Mouse (Mus musculus) layer of hippocampus, adult 6 months (tissue): ENCODE measurements around the gene Olfr61. TPM values are rescaled to one million over a fixed set of nuclear protein-coding genes. Genes with fewer than 3 reads are reported as not detected.

ENCODE experiments used
- long read RNA-seq, 2 experiments: library from polyadenylated mRNA; unstranded; transcript quantifications; one replicate each; pipeline ENCODE4 v2.0.0; 2019 to 2020
- polyA plus RNA-seq: library from polyadenylated mRNA; unstranded; fragments of <200 nt; fragmentation: Nextera tagmentation; gene quantifications from 2 replicates; pipeline ENCODE4 v1.2.3, GENCODE M21; 2021

The Olfr61 gene
- not detected in 2 replicates for polyA plus RNA-seq
- long read RNA-seq, experiment 1, result 0 reads
- long read RNA-seq, experiment 2, result 0 reads

DNA sequence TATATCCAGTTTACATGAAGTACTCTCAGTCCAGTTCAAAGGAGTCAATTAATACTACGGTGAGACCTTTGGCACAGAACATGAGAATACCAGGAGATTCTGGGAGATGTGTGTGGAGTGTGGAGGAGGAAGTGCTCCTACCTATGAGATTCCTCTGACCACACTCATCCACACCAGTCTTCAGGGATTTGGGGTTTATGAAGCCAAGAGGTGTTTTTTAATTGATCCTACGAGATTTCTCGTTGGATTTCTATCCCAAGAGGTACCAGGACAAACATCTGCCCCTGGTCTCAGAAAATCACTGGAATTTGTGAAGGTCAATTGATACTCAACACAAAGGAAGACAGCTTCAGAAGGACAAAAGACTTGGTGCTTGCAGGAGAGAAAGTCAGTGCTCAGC lies at the start of gene Olfr61:
Gene Olfr61, plus strand, starts transcription at position 301 of the 400 bp plus-strand sequence.

DNA sequence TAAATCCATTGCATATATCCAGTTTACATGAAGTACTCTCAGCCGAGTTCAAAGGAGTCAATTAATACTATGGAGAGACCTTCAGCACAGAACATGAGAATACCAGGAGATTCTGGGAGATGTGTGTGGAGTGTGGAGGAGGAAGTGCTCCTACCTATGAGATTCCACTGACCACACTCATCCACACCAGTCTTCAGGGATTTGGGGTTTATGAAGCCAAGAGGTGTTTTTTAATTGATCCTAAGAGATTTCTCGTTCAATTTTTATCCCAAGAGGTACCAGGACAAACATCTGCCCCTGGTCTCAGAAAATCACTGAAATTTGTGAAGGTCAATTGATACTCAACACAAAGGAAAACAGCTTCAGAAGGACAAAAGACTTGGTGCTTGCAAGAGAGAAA lies 27.8 kb upstream of the Olfr61 start, which contains the start of gene Olfr46:
Gene Olfr46, plus strand, starts transcription at position 301 of the 400 bp plus-strand sequence.

DNA sequence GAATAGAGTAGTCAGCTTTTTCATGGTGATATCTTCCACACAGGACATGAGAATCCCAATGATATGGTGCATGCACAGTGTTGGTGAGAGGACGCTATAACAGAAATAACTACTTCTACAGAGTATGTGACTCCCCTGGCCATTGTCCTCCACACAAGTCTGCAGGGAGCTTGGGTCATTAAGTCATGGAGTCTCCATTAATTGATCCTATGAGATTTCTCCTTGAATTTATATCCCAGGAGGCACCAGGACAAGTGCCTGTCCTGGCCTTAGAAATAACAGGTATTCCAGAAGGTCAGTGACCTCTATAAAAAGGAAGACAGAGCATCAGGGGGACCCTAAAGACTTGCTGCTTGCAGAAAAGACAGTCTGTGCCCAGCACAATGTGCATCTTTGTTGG lies 17.4 kb downstream of the Olfr61 start, which contains the start of gene Olfr53:
Gene Olfr53, plus strand, starts transcription at position 301 of the 400 bp plus-strand sequence.

DNA sequence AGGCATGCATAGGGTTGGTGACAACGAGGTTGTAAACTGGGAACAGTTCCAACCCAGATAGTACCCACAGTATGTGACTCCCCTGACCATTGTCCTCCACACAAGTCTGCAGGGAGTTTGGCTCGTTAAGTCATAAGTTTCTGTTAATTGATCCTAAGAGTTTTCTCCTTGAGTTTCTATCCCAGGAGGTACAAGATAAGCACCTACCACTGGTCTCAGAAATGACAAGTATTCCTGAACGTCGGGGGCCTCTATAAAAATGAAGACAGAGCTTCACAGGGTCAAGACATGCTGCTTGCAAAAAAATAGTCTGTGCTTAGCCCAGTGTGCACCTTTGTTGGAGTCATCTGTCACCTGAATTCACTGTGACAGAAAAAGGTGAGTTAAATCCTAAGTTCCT lies 30.9 kb downstream of the Olfr61 start, which contains the start of gene Olfr539:
Gene Olfr539, plus strand, starts transcription at position 301 of the 400 bp plus-strand sequence.

DNA sequence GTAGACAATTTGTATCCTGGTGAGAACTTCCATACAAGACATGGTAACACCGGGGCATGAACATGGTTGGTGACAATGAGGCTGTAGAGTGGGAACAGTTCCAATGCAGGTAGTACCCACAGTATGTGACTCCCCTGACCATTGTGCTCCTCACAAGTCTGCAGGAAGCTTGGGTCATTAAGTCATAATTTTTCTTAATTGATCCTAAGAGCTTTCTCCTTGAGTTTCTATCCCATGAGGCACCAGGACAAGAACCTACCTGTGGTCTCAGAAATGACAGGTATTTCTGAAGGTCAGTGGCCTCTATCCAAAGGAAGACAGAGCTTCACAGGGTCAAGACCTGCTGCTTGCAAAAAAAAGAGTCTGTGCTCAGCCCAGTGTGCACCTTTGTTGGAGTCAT lies 52.9 kb downstream of the Olfr61 start, which contains the start of gene Olfr45:
Gene Olfr45, plus strand, starts transcription at position 301 of the 400 bp plus-strand sequence.

Other genes starting within 250 kb of the Olfr61 start
- gene Olfr531, start 226.1 kb upstream of the Olfr61 start, polyA plus RNA-seq, result not detected in 2 replicates
- gene Olfr532, start 207.3 kb upstream of the Olfr61 start, polyA plus RNA-seq, result not detected in 2 replicates
- gene Olfr533, start 165.6 kb upstream of the Olfr61 start, polyA plus RNA-seq, result not detected in 2 replicates
- not detected in 2 replicates for gene Olfr535, start 144.8 kb upstream of the Olfr61 start, polyA plus RNA-seq
- not detected in 2 replicates for gene Olfr536, start 121.6 kb upstream of the Olfr61 start, polyA plus RNA-seq
- gene Olfr538, start 61.1 kb upstream of the Olfr61 start, polyA plus RNA-seq, result not detected in 2 replicates
- 0.03 and 0.09 TPM in 2 replicates for gene Olfr46, start 27.7 kb upstream of the Olfr61 start, polyA plus RNA-seq
- 0.10 and 0.18 TPM in 2 replicates for gene Olfr53, start 17.5 kb downstream of the Olfr61 start, polyA plus RNA-seq
- 0.18 and 0.30 TPM in 2 replicates for gene Olfr539, start 31.0 kb downstream of the Olfr61 start, polyA plus RNA-seq
- not detected in 2 replicates for gene Olfr45, start 53.0 kb downstream of the Olfr61 start, polyA plus RNA-seq
- gene Olfr541, start 68.3 kb downstream of the Olfr61 start, polyA plus RNA-seq, result not detected in 2 replicates
- gene Cyp2e1, start 134.8 kb downstream of the Olfr61 start, polyA plus RNA-seq, result 0.65 and 1.8 TPM in 2 replicates
- gene Syce1, start 158.9 kb downstream of the Olfr61 start, polyA plus RNA-seq, result 0.24 and 0.28 TPM in 2 replicates
- 7.7 and 10.6 TPM in 2 replicates for gene Zfp941, start 193.2 kb downstream of the Olfr61 start, polyA plus RNA-seq
- gene Urah, start 206.0 kb downstream of the Olfr61 start, polyA plus RNA-seq, result 2.4 and 3.5 TPM in 2 replicates
- 0.82 TPM in 1 of 2 replicates, not detected in the other for gene Scgb1c1, start 216.6 kb downstream of the Olfr61 start, polyA plus RNA-seq
- gene Odf3, start 218.8 kb downstream of the Olfr61 start, polyA plus RNA-seq, result not detected in 2 replicates
- gene Gm45785, start 227.4 kb downstream of the Olfr61 start, polyA plus RNA-seq, result 3.0 TPM in 1 of 2 replicates, not detected in the other
- gene Ric8a, start 228.0 kb downstream of the Olfr61 start, polyA plus RNA-seq, result 52.9 and 59.6 TPM in 2 replicates
- 72.6 and 88.5 TPM in 2 replicates for gene Bet1l, start 228.6 kb downstream of the Olfr61 start, polyA plus RNA-seq